Mouse (Mus musculus) kidney, embryonic 16.5 days (tissue): ENCODE data around the gene Bri3. TPM values are rescaled to one million over a fixed set of nuclear protein-coding genes. Genes with fewer than 3 reads are reported as not detected.

Experiments
- ATAC-seq: fragments of 200-750 bp; cut with Nextera tagmentation; 2 replicates; pipeline ENCODE4 v1.8.0; 2017; ENCODE audit warnings: moderate TSS enrichment; ENCODE audit not compliant: low FRiP score, low TSS enrichment
- H3K27ac ChIP-seq: fragments of 300-500 bp; sonication (generic); 2 replicates; pipeline ENCODE4 v1.5.1; 2014; ENCODE audit warnings: low read length
- H3K27me3 ChIP-seq: fragments of 300-500 bp; sonication (generic); 2 replicates; pipeline ENCODE4 v1.6.1; 2014; ENCODE audit warnings: low read length, control low read depth, mixed read lengths; ENCODE audit not compliant: insufficient read depth
- H3K36me3 ChIP-seq: fragments of 300-500 bp; sonication (generic); 2 replicates; pipeline ENCODE4 v1.6.1; 2014; ENCODE audit warnings: low read length, control low read depth, mixed read lengths; ENCODE audit not compliant: insufficient read depth
- H3K4me1 ChIP-seq: fragments of 300-500 bp; sonication (generic); 2 replicates; pipeline ENCODE4 v1.6.1; 2014; ENCODE audit warnings: low read length, control low read depth, mixed read lengths; ENCODE audit not compliant: insufficient read depth
- H3K4me2 ChIP-seq: fragments of 300-500 bp; sonication (generic); replicated peaks from 2 replicates; pipeline ENCODE4 v1.6.1; 2014; ENCODE audit warnings: low read depth, low read length
- H3K4me3 ChIP-seq: fragments of 300-500 bp; sonication (generic); 2 replicates; pipeline ENCODE4 v1.5.1; 2014; ENCODE audit warnings: mild to moderate bottlenecking, low read length
- H3K9ac ChIP-seq: fragments of 300-500 bp; sonication (generic); replicated peaks from 2 replicates; pipeline ENCODE4 v1.6.1; 2014; ENCODE audit warnings: low read length
- H3K9me3 ChIP-seq: fragments of 300-500 bp; sonication (generic); 2 replicates; pipeline ENCODE4 v1.6.1; 2016; ENCODE audit warnings: low read length, control low read depth
- WGBS: fragments of 180-500 bp; shearing (Covaris S2); extraction: QIAGEN DNeasy Blood & Tissue Kit; methylation state at CpG from one replicate; pipeline ENCODE4 v1.1.7; 2014; 5-methylcytosine and 5-hydroxymethylcytosine counted together
- polyA plus RNA-seq: library from polyadenylated mRNA; unstranded; fragments of >200 nt; fragmentation: Nextera tagmentation; extraction: Ambion mirVana; gene quantifications from 2 replicates; pipeline ENCODE4 v1.2.1, GENCODE M21; 2015

The Bri3 gene
- polyA plus RNA-seq, 1 experiment from 2014 or later = 112 TPM

- no peak overlapping the region for H3K4me3 ChIP-seq
- H3K27me3 ChIP-seq = no peaks in the 10 kb centered on the region
- H3K4me1 ChIP-seq = no peaks in the 10 kb centered on the region
- 91% methylated on average over 4 of the region's 4 CpGs for WGBS
- H3K36me3 ChIP-seq = no peaks in the 10 kb centered on the region
- H3K27ac ChIP-seq = no peak overlapping the region
- no peak overlapping the region for H3K9ac ChIP-seq
- no peak overlapping the region for H3K4me2 ChIP-seq
- ATAC-seq = no peak
- H3K9me3 ChIP-seq = 0 out of 2 replicates have a peak, but pooled peaks cover 5% of the 10 kb centered on the region
Measured at GRCm38 (mm10) chr5:144379431-144379830, 135.2 kb downstream of the Bri3 start.

GRCm38 (mm10) chr5:144380689-144381088, 136.5 kb downstream of the Bri3 start:
- Histone ChIP-seq H3K9me3 (0 out of 2 replicates have a peak, but pooled peaks cover 5% of the 10 kb centered on the region), H3K27ac (no peak overlapping the region), H3K36me3 (no peaks in the 10 kb centered on the region), H3K9ac (no peak overlapping the region), H3K4me2 (no peak overlapping the region), H3K4me1 (no peaks in the 10 kb centered on the region), H3K4me3 (no peak overlapping the region), H3K27me3 (no peaks in the 10 kb centered on the region)
- WGBS = 74% methylated on average over 7 of the region's 7 CpGs
- no peak for ATAC-seq

GRCm38 (mm10) chr5:144381782-144382181, 137.5 kb downstream of the Bri3 start:
- H3K4me3 ChIP-seq = no peak overlapping the region
- H3K27me3 ChIP-seq = no peaks in the 10 kb centered on the region
- no peaks in the 10 kb centered on the region for H3K4me1 ChIP-seq
- no peaks in the 10 kb centered on the region for H3K36me3 ChIP-seq
- no peak overlapping the region for H3K4me2 ChIP-seq
- no peak for ATAC-seq
- H3K27ac ChIP-seq = no peak overlapping the region
- 89% methylated on average over 3 of the region's 3 CpGs for WGBS
- 0 out of 2 replicates have a peak, but pooled peaks cover 5% of the 10 kb centered on the region for H3K9me3 ChIP-seq
- H3K9ac ChIP-seq = no peak overlapping the region

- no peaks in the 10 kb centered on the region for H3K4me1 ChIP-seq
- 72% methylated on average over 3 of the region's 3 CpGs for WGBS
- no peak overlapping the region for H3K9ac ChIP-seq
- H3K4me3 ChIP-seq = no peak overlapping the region
- no peaks in the 10 kb centered on the region for H3K9me3 ChIP-seq
- no peak overlapping the region for H3K4me2 ChIP-seq
- ATAC-seq = no peak
- no peaks in the 10 kb centered on the region for H3K27me3 ChIP-seq
- no peaks in the 10 kb centered on the region for H3K36me3 ChIP-seq
- H3K27ac ChIP-seq = no peak overlapping the region
Measured at GRCm38 (mm10) chr5:144383936-144384335, 139.7 kb downstream of the Bri3 start.

- ATAC-seq = no peak
- Histone ChIP-seq H3K4me1 (no peaks in the 10 kb centered on the region), H3K9me3 (no peaks in the 10 kb centered on the region), H3K27me3 (no peaks in the 10 kb centered on the region), H3K4me3 (no peak overlapping the region), H3K9ac (no peak overlapping the region), H3K4me2 (no peak overlapping the region), H3K36me3 (no peaks in the 10 kb centered on the region), H3K27ac (no peak overlapping the region)
- 13% methylated on average over 6 of the region's 6 CpGs for WGBS
Measured at GRCm38 (mm10) chr5:144387851-144388250, 143.6 kb downstream of the Bri3 start.

- Histone ChIP-seq H3K9me3 (no peaks in the 10 kb centered on the region), H3K4me3 (no peak overlapping the region), H3K27me3 (no peaks in the 10 kb centered on the region), H3K4me1 (0 out of 2 replicates have a peak, but pooled peaks cover 4% of the 10 kb centered on the region), H3K9ac (no peak overlapping the region), H3K27ac (no peak overlapping the region), H3K36me3 (no peaks in the 10 kb centered on the region), H3K4me2 (no peak overlapping the region)
- no peak for ATAC-seq
- WGBS = 80% methylated on average over 2 of the region's 2 CpGs
Measured at GRCm38 (mm10) chr5:144394142-144394541, 149.9 kb downstream of the Bri3 start.

- H3K27me3 ChIP-seq = no peaks in the 10 kb centered on the region
- H3K27ac ChIP-seq = no peak overlapping the region
- H3K4me2 ChIP-seq = no peak overlapping the region
- ATAC-seq = no peak
- H3K9ac ChIP-seq = no peak overlapping the region
- 0 out of 2 replicates have a peak, but pooled peaks cover 4% of the 10 kb centered on the region for H3K4me1 ChIP-seq
- no peaks in the 10 kb centered on the region for H3K36me3 ChIP-seq
- 5% methylated on average over 7 of the region's 9 CpGs for WGBS
- no peak overlapping the region for H3K4me3 ChIP-seq
- H3K9me3 ChIP-seq = no peaks in the 10 kb centered on the region
Measured at GRCm38 (mm10) chr5:144397566-144397965, 153.3 kb downstream of the Bri3 start.

GRCm38 (mm10) chr5:144400821-144401220, 156.6 kb downstream of the Bri3 start:
- no peak for ATAC-seq
- 53% methylated on average over 5 of the region's 5 CpGs for WGBS
- H3K4me2 ChIP-seq = no peak overlapping the region
- no peaks in the 10 kb centered on the region for H3K27me3 ChIP-seq
- no peak overlapping the region for H3K4me3 ChIP-seq
- H3K27ac ChIP-seq = no peak overlapping the region
- H3K9ac ChIP-seq = no peak overlapping the region
- no peaks in the 10 kb centered on the region for H3K9me3 ChIP-seq
- H3K36me3 ChIP-seq = no peaks in the 10 kb centered on the region
- 0 out of 2 replicates have a peak, but pooled peaks cover 4% of the 10 kb centered on the region for H3K4me1 ChIP-seq

GRCm38 (mm10) chr5:144406256-144406655, 162.0 kb downstream of the Bri3 start:
- Histone ChIP-seq H3K27me3 (no peaks in the 10 kb centered on the region), H3K36me3 (no peaks in the 10 kb centered on the region)
- WGBS = 86% methylated on average over 11 of the region's 11 CpGs

GRCm38 (mm10) chr5:144410666-144411065, 166.4 kb downstream of the Bri3 start:
- no peaks in the 10 kb centered on the region for H3K36me3 ChIP-seq
- no peak overlapping the region for H3K4me2 ChIP-seq
- no peak overlapping the region for H3K9ac ChIP-seq
- no peaks in the 10 kb centered on the region for H3K4me1 ChIP-seq
- ATAC-seq = no peak
- H3K9me3 ChIP-seq = no peaks in the 10 kb centered on the region
- H3K27ac ChIP-seq = no peak overlapping the region
- H3K27me3 ChIP-seq = no peaks in the 10 kb centered on the region
- WGBS = 94% methylated on average over 10 of the region's 10 CpGs
- no peak overlapping the region for H3K4me3 ChIP-seq

More at GRCm38 (mm10) chr5:144406256-144406655, 162.0 kb downstream of the Bri3 start:
- no peaks in the 10 kb centered on the region for H3K4me1 ChIP-seq
- H3K9me3 ChIP-seq = no peaks in the 10 kb centered on the region
- ATAC-seq = no peak
- H3K4me3 ChIP-seq = no peak overlapping the region
- no peak overlapping the region for H3K4me2 ChIP-seq
- no peak overlapping the region for H3K9ac ChIP-seq
- no peak overlapping the region for H3K27ac ChIP-seq
